Mouse (Mus musculus) adrenal gland, postnatal 0 days (tissue): ENCODE results near the gene Noc2l. TPM values are rescaled to one million over a fixed set of nuclear protein-coding genes. Genes with fewer than 3 reads are reported as not detected.

Experiments
- microRNA-seq: library from miRNA; unstranded; fragments of <30 nt; microRNA quantifications from one replicate; pipeline ENCODE4, GENCODE M21; 2016; ENCODE audit warnings: borderline replicate concordance; ENCODE audit not compliant: insufficient number of aligned reads
- polyA plus RNA-seq: library from polyadenylated mRNA; unstranded; fragments of >200 nt; fragmentation: Nextera tagmentation; extraction: Ambion mirVana; gene quantifications from 2 replicates; pipeline ENCODE4 v1.2.1, GENCODE M21; 2015

Noc2l gene
- polyA plus RNA-seq: 24.8 and 33.7 TPM in 2 replicates

DNA sequence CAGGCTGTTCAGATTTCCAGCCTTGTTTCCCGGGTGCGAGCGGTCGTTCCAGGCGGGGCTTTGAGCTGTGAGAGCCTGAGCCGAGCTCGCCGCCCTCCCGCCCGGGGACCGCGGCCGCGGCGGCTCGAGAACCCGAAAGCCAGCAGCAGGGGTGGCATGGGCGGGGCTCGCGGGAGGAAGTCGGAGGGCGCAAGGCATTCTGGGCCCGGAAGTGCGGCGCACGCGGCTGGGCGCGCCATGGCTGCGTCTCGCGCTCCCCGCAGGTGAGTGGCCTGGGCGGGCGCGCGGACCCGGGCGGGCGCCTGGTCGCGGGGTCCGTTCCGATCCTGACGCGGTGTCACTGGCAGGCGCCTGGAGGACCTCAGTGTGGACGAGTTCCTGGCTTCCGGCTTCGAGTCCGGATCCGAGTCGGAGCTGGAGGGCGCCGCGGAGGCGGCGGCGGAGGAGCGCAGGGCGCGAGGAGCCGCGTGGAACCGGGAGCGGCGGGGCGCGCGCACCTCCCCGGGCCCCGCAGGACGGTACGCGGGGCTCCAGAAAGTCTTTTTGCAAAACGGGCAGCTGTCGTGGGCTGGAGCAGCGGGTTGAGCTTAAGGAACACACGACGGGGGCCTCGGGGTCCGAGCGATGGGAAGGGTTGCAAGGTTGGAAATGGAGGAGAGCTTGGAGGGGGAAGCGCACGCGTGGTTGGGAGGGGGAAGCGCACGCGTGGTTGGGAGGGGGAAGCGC, at the start of gene Noc2l:
Gene Noc2l (plus strand): TSS at position 203 of the 726 bp plus-strand sequence.

DNA sequence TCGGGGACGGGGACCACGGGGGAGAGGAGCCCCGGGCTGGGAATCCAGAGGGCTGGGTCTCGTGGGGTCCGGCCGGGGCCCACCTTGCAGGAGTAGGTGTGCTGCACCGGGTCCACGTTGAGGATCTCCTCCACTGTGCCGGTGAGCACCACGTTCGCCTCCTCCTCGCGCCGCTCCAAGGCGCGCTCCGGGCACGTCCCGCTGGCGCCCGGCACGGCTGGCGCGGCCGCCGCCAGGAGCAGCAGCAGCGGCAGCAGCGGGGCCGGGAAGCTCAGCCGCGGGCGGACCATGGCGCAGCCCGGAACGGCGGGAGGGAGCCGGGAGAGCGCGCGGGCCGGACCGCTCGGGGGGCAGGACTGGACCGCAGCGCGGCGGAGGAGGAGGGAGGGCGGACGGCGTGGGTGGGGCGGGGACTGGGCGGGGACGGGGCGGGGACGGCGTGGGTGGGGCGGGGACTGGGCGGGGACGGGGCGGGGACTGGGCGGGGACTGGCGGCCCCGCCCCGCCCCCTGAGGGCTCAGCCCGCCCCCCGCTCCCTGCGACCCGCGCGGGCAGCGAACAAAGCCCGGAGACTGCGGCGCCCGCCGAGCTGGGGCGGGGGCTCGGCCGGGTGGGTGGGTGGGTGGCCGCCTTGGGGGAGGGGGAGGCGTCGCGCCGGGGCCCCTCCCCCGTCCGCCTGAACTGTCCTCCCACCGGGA, 38.5 kb upstream of the Noc2l start, which contains the start of gene Agrn:
Gene Agrn (minus strand): TSS at position 358 of the 698 bp plus-strand sequence.

DNA sequence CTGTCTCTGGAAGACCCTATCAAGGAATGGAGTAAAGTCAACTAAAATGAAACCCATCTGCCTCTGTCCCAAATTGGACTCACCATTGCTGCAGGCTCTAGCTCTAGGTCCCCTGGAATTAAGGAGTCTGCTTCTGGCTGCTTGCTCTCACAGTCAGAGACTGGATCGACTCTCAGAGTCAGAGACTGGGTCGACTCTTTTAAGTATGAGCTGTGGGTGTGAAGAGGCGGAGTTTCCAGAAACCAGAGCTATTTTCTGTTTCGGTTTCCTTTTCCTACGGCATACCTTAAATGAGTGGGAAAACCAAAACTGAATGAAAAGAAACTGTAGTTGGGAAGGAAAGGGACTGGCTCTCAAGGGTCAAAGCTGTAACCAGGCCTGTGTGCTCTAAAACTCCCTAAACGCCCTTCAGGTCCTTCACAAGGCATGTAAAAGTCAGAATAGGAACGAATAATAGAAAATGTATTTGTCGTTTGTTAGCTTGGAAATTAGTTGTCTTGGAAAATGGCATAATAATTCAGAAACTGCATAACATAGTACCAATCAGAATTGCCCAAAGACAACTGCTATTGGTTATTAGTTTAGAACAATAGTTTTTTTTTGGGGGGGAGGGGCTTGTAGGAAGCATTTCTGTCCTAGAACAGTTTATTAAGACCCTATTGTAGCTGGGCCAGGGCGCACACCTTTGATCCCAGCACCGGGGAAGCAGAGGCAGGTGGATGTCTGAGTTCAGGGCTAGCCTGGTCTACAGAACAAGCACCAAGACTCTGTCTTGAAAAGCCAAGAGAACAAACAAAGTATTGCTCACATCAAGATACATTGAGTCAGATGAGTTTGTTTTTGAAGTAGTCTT, 35.0 kb upstream of the Noc2l start, which contains the start of gene Isg15:
Gene Isg15 (minus strand): TSS at position 196 of the 853 bp plus-strand sequence.

DNA sequence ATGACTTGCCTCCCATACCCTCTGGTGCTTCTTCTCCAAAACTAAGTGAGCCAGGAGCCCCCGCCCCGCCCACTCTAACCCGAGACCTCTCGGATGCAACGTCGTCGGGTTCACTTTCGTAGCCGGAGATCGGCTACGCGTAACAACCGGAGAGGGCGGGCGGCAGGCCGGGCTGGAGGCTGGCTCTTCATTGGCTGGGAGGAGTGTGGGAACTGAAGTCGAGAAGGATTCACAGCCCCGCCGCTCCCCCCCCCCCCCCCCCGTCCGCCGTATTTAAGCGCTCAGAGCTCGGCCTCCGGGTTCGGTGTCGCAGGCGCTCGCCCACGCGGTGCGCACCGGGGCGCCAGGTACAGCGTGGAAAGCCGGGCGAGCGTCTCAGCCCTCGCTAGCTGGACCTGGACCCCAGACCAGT, 32.8 kb upstream of the Noc2l start, which contains the start of gene AW011738:
Gene AW011738 (plus strand): TSS at position 304 of the 412 bp plus-strand sequence.

DNA sequence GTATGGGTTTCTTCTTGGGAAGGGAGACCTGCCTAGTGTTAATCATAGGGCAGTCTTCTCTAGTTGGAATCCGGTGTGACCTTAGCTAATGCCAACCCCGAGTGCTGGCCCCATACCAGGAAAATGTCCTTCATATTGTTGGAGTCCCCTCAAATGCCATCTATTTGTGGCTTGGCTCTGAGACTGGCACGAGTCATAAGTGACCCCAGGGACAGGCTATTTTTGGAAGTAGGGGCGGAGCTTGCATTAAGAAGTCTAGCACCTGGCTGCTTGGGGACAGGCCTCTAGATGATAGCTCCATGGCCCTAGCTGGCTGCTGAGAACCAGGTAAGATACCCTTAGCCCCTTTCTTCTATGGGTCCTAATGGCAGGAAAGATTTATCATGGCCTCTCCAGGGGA, 20.2 kb upstream of the Noc2l start, which contains the start of gene Perm1:
Gene Perm1 (plus strand): TSS at position 220 of the 400 bp plus-strand sequence.

DNA sequence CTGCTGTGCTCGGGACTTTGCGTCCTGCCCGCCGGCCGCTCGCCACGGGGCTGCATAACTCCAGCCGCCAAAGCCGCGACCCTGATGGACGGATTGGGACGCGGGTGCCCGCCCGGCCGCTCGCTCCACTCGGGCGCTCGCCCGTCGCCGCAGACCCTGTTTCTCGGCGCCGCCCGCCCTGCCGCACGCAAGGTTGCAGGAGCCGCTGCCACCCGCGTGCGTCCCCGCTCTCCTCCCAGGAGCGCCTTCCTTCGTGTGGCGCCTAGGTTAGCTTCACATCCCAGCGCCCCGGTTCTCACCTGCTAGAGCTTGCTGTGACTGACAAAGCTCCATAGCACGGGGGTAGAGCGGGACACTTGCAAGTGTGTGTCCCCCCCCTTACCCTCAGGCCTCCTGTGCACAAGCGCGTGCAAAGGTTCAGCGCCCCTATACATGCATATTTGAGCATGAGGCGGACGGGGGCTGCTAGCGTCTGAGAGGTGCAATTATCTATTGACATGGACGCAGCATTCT, 1.1 kb upstream of the Noc2l start, which contains the start of gene Plekhn1:
Gene Plekhn1 (minus strand): TSS at position 157 of the 513 bp plus-strand sequence.

DNA sequence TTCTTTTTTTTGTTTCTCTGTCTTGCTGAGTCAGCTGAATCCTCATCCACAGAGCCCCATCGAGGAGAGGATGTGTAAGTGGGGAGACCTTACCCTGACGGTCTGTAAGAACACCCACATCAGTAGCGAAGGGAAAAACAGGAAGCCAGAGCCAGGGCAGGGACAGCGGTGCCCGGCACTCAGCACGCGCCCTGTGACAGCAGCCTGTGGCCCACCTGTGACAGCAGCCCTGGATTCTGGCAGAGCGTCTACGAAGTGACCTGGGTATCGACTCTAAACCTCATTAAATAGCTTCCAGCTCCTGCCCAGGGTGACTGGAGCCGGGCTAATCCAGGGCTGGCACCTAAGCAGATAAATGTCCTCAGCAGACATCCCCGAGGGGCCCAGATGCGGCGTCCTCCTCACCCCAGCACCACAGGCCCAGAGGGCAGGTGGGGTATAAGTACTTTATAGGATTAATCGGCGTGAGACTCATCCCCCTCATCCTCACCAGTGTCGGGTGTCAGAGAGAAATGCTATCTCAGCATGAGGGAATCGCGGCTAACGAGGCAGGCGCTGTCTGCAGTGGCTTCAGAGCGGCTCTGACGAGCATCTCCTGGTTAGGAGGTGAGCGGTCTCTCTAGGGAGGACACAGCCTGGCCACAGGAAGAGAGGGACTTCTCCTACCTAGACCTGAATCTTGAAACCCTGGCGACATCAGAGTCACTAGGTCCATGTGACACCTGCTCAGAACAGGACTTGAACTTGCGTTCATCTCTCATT, 19.4 kb downstream of the Noc2l start, which contains the start of gene Samd11:
Gene Samd11 (minus strand): TSS at position 580 of the 762 bp plus-strand sequence.

Small RNAs within 50 kb of the gene (microRNA-seq; reads per million reads assigned to microRNA genes)
- 1.4 reads per million for gene Mir7658

Other genes starting within 250 kb of the Noc2l start
- gene B3galt6, start 243.4 kb upstream of the Noc2l start, polyA plus RNA-seq: 8.5 and 9.4 TPM in 2 replicates
- 177 and 229 TPM in 2 replicates for gene Sdf4, start 243.1 kb upstream of the Noc2l start, polyA plus RNA-seq
- gene Tnfrsf4, start 222.2 kb upstream of the Noc2l start, polyA plus RNA-seq: 0.80 and 0.94 TPM in 2 replicates
- 1.0 and 1.1 TPM in 2 replicates for gene Tnfrsf18, start 209.8 kb upstream of the Noc2l start, polyA plus RNA-seq
- gene Ttll10, start 176.6 kb upstream of the Noc2l start, polyA plus RNA-seq: 0.24 and 0.35 TPM in 2 replicates
- 6.8 and 9.4 TPM in 2 replicates for gene 9430015G10Rik, start 126.0 kb upstream of the Noc2l start, polyA plus RNA-seq
- 0.05 and 0.10 TPM in 2 replicates for gene Rnf223, start 105.5 kb upstream of the Noc2l start, polyA plus RNA-seq
- 19.0 and 27.1 TPM in 2 replicates for gene Agrn, start 38.5 kb upstream of the Noc2l start, polyA plus RNA-seq
- 17.7 and 22.5 TPM in 2 replicates for gene Isg15, start 35.2 kb upstream of the Noc2l start, polyA plus RNA-seq
- 0.99 and 1.5 TPM in 2 replicates for gene AW011738, start 32.7 kb upstream of the Noc2l start, polyA plus RNA-seq
- gene Perm1, start 20.1 kb upstream of the Noc2l start, polyA plus RNA-seq: 0.16 and 0.48 TPM in 2 replicates
- 7.8 and 11.0 TPM in 2 replicates for gene Plekhn1, start 1.2 kb upstream of the Noc2l start, polyA plus RNA-seq
- gene Samd11, start 19.6 kb downstream of the Noc2l start, polyA plus RNA-seq: 1.8 and 4.0 TPM in 2 replicates
- gene Vmn2r-ps159, start 95.1 kb downstream of the Noc2l start, polyA plus RNA-seq: not detected in 2 replicates